Mouse (Mus musculus) intestine, embryonic 16.5 days (tissue): ENCODE results near the gene Mpped1. TPM values are rescaled to one million over a fixed set of nuclear protein-coding genes. Genes with fewer than 3 reads are reported as not detected.

Experiments
- ATAC-seq: fragments of 200-750 bp; cut with Nextera tagmentation; 2 replicates; pipeline ENCODE4 v1.8.0; 2017; ENCODE audit warnings: moderate TSS enrichment, moderate library complexity
- H3K27ac ChIP-seq: fragments of 300-500 bp; sonication (generic); 2 replicates; pipeline ENCODE4 v1.5.1; 2014; ENCODE audit warnings: mild to moderate bottlenecking, low read length
- H3K27me3 ChIP-seq: fragments of 300-500 bp; sonication (generic); replicated peaks from 2 replicates; pipeline ENCODE4 v1.6.1; 2014; ENCODE audit warnings: low read length, control low read depth, mixed read lengths; ENCODE audit not compliant: control insufficient read depth, insufficient read depth
- H3K36me3 ChIP-seq: fragments of 300-500 bp; sonication (generic); 2 replicates; pipeline ENCODE4 v1.6.1; 2014; ENCODE audit warnings: low read length, control low read depth; ENCODE audit not compliant: control insufficient read depth, insufficient read depth
- H3K4me1 ChIP-seq: fragments of 300-500 bp; sonication (generic); 2 replicates; pipeline ENCODE4 v1.6.1; 2014; ENCODE audit warnings: low read length, control low read depth, mixed read lengths; ENCODE audit not compliant: control insufficient read depth, insufficient read depth
- H3K4me2 ChIP-seq: fragments of 300-500 bp; sonication (generic); 2 replicates; pipeline ENCODE4 v1.6.1; 2014; ENCODE audit warnings: low read depth, low read length, control low read depth
- H3K4me3 ChIP-seq: fragments of 300-500 bp; sonication (generic); 2 replicates; pipeline ENCODE4 v1.5.1; 2014; ENCODE audit warnings: mild to moderate bottlenecking, low read length
- H3K9ac ChIP-seq: fragments of 300-500 bp; sonication (generic); 2 replicates; pipeline ENCODE4 v1.6.1; 2014; ENCODE audit warnings: low read depth, low read length
- H3K9me3 ChIP-seq: fragments of 300-500 bp; sonication (generic); 2 replicates; pipeline ENCODE4 v1.6.1; 2016; ENCODE audit warnings: low read length, control low read depth; ENCODE audit not compliant: control insufficient read depth
- WGBS: fragments of 180-500 bp; shearing (Covaris S2); extraction: QIAGEN DNeasy Blood & Tissue Kit; methylation state at CpG from one replicate; pipeline ENCODE4 v1.1.7; 2014; 5-methylcytosine and 5-hydroxymethylcytosine counted together
- polyA plus RNA-seq: library from polyadenylated mRNA; unstranded; fragments of >200 nt; fragmentation: Nextera tagmentation; extraction: Ambion mirVana; gene quantifications from 2 replicates; pipeline ENCODE4 v1.2.1, GENCODE M21; 2015

Mpped1 gene
- polyA plus RNA-seq, 1 experiment from 2014 or later: 0.22 TPM

GRCm38 (mm10) chr15:83857129-83857528, 77.9 kb downstream of the Mpped1 start:
- Histone ChIP-seq H3K27ac (no peak overlapping the region), H3K9ac (no peak overlapping the region), H3K4me1 (no peaks in the 10 kb centered on the region), H3K4me3 (no peak overlapping the region), H3K27me3 (no peaks in the 10 kb centered on the region), H3K4me2 (no peak overlapping the region), H3K36me3 (no peaks in the 10 kb centered on the region), H3K9me3 (no peaks in the 10 kb centered on the region)
- no peak for ATAC-seq
- 17% methylated on average over 8 of the region's 8 CpGs for WGBS

GRCm38 (mm10) chr15:83865626-83866025, 86.4 kb downstream of the Mpped1 start:
- H3K27ac ChIP-seq: no peak overlapping the region
- no peak overlapping the region for H3K4me2 ChIP-seq
- no peak for ATAC-seq
- no peaks in the 10 kb centered on the region for H3K4me1 ChIP-seq
- no peak overlapping the region for H3K4me3 ChIP-seq
- H3K9ac ChIP-seq: no peak overlapping the region
- H3K27me3 ChIP-seq: peaks cover 2% of the 10 kb centered on the region; the same call in 1 of the 2 replicates
- no peaks in the 10 kb centered on the region for H3K9me3 ChIP-seq
- WGBS: 84% methylated on average over 5 of the region's 5 CpGs
- H3K36me3 ChIP-seq: no peaks in the 10 kb centered on the region

- H3K9me3 ChIP-seq: no peaks in the 10 kb centered on the region
- no peak overlapping the region for H3K4me2 ChIP-seq
- H3K4me1 ChIP-seq: no peaks in the 10 kb centered on the region
- H3K4me3 ChIP-seq: no peak overlapping the region
- WGBS: 7% methylated on average over 17 of the region's 17 CpGs
- no peak overlapping the region for H3K27ac ChIP-seq
- peaks cover 2% of the 10 kb centered on the region; the same call in 1 of the 2 replicates for H3K27me3 ChIP-seq
- H3K9ac ChIP-seq: no peak overlapping the region
- H3K36me3 ChIP-seq: no peaks in the 10 kb centered on the region
- ATAC-seq: no peak
These were observed 91.7 kb downstream of the Mpped1 start for GRCm38 (mm10) chr15:83870936-83871335.

GRCm38 (mm10) chr15:83877155-83877866, 98.0 kb downstream of the Mpped1 start:
- Histone ChIP-seq H3K4me1 (no peaks in the 10 kb centered on the region), H3K4me2 (no peak overlapping the region), H3K9ac (no peak overlapping the region), H3K27ac (no peak overlapping the region), H3K9me3 (no peaks in the 10 kb centered on the region), H3K27me3 (no peaks in the 10 kb centered on the region), H3K36me3 (no peaks in the 10 kb centered on the region), H3K4me3 (no peak overlapping the region)
- no peak for ATAC-seq
- 41% methylated on average over 11 of the region's 11 CpGs for WGBS

GRCm38 (mm10) chr15:83877898-83878297, 98.6 kb downstream of the Mpped1 start:
- ATAC-seq: no peak
- 82% methylated on average over 2 of the region's 2 CpGs for WGBS
- H3K4me1 ChIP-seq: no peaks in the 10 kb centered on the region
- H3K27ac ChIP-seq: no peak overlapping the region
- H3K36me3 ChIP-seq: no peaks in the 10 kb centered on the region
- H3K4me3 ChIP-seq: no peak overlapping the region
- no peak overlapping the region for H3K4me2 ChIP-seq
- H3K27me3 ChIP-seq: no peaks in the 10 kb centered on the region
- H3K9ac ChIP-seq: no peak overlapping the region
- no peaks in the 10 kb centered on the region for H3K9me3 ChIP-seq

GRCm38 (mm10) chr15:83879845-83880244, 100.6 kb downstream of the Mpped1 start:
- Histone ChIP-seq H3K4me3 (no peak overlapping the region), H3K27ac (no peak overlapping the region), H3K27me3 (no peaks in the 10 kb centered on the region), H3K4me1 (no peaks in the 10 kb centered on the region), H3K4me2 (no peak overlapping the region), H3K9me3 (no peaks in the 10 kb centered on the region), H3K36me3 (no peaks in the 10 kb centered on the region), H3K9ac (no peak overlapping the region)
- no peak for ATAC-seq
- WGBS: 22% methylated on average over 5 of the region's 5 CpGs

- 90% methylated on average over 8 of the region's 8 CpGs for WGBS
- Histone ChIP-seq H3K36me3 (no peaks in the 10 kb centered on the region), H3K9me3 (no peaks in the 10 kb centered on the region), H3K27me3 (no peaks in the 10 kb centered on the region), H3K9ac (no peak overlapping the region), H3K4me2 (no peak overlapping the region), H3K4me1 (no peaks in the 10 kb centered on the region), H3K4me3 (no peak overlapping the region), H3K27ac (no peak overlapping the region)
- no peak for ATAC-seq
These were observed 104.6 kb downstream of the Mpped1 start for GRCm38 (mm10) chr15:83883821-83884220.

- H3K27me3 ChIP-seq: no peaks in the 10 kb centered on the region
- no peaks in the 10 kb centered on the region for H3K9me3 ChIP-seq
- H3K4me1 ChIP-seq: no peaks in the 10 kb centered on the region
- H3K27ac ChIP-seq: no peak overlapping the region
- H3K4me2 ChIP-seq: no peak overlapping the region
- no peak overlapping the region for H3K9ac ChIP-seq
- no peak for ATAC-seq
- 83% methylated on average over 9 of the region's 9 CpGs for WGBS
- H3K36me3 ChIP-seq: no peaks in the 10 kb centered on the region
- no peak overlapping the region for H3K4me3 ChIP-seq
These were observed 105.0 kb downstream of the Mpped1 start for GRCm38 (mm10) chr15:83884291-83884690.

GRCm38 (mm10) chr15:83892871-83893270, 113.6 kb downstream of the Mpped1 start:
- H3K9ac ChIP-seq: no peak overlapping the region
- no peaks in the 10 kb centered on the region for H3K4me1 ChIP-seq
- no peaks in the 10 kb centered on the region for H3K36me3 ChIP-seq
- no peak overlapping the region for H3K4me2 ChIP-seq
- H3K9me3 ChIP-seq: no peaks in the 10 kb centered on the region
- no peaks in the 10 kb centered on the region for H3K27me3 ChIP-seq
- no peak overlapping the region for H3K27ac ChIP-seq
- H3K4me3 ChIP-seq: no peak overlapping the region
- no peak for ATAC-seq
- WGBS: 86% methylated on average over 15 of the region's 15 CpGs

- no peak overlapping the region for H3K4me2 ChIP-seq
- H3K27ac ChIP-seq: no peak overlapping the region
- H3K9ac ChIP-seq: no peak overlapping the region
- H3K27me3 ChIP-seq: no peaks in the 10 kb centered on the region
- 75% methylated on average over 7 of the region's 7 CpGs for WGBS
- no peak overlapping the region for H3K4me3 ChIP-seq
- no peaks in the 10 kb centered on the region for H3K36me3 ChIP-seq
- H3K9me3 ChIP-seq: no peaks in the 10 kb centered on the region
- H3K4me1 ChIP-seq: no peaks in the 10 kb centered on the region
- ATAC-seq: no peak
These were observed 115.0 kb downstream of the Mpped1 start for GRCm38 (mm10) chr15:83894261-83894660.
